Mouse (Mus musculus): ENCODE measurements at regions not wholly inside any gene's neighbourhood (a gene's known extent, or its start where the extent isn't known, plus 50 kb on each side); places are given as distances from the start of the nearest gene placed in this dataset.

- WGBS, result 45% methylated on average over 6 of the region's 6 CpGs
These were observed 622.5 kb downstream of the Tmem182 start for GRCm38 (mm10) chr1:41427853-41428252.

DNA sequence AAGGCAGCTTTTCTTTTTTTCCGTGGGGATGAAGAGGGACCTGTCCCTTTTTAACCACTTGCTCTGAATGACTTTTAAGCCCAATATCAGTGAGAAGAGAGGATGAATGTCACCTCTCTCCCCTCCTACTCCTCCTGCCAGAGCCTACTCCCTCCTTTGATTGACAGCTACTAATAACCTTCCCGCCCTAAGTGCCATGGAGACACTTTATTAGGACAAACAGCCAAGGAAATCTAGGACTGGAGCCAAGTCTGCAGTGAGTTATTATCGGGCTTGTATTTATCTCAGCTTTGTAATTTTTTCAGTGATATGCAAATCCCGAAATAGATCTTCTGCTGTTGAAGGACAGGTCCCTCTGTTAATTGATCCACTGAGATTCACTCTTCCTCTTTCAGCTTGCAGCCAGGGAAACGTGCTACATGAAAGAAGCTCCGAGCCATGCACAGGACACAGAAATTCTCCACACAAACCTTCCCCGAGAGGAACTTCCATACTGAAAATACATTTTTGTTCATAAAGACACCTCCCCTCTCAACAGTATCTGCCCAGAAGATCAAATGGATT lies 625.8 kb downstream of the Tmem182 start:
- Histone ChIP-seq H3K4me1 (ENCODE audit: insufficient read depth, low read length) (0 out of 2 replicates have a peak, but pooled peaks cover 3% of the 10 kb centered on the region), H3K36me3 (ENCODE audit: insufficient read depth, low read length) (no peaks in the 10 kb centered on the region), H3K27me3 (ENCODE audit: insufficient read depth, low read length) (no peaks in the 10 kb centered on the region), H3K4me2 (replicated peaks; ENCODE audit: low read depth, low read length) (no peak overlapping the region), H3K4me3 (ENCODE audit: low read length) (no peak overlapping the region), H3K9ac (replicated peaks; ENCODE audit: low read length) (no peak overlapping the region), H3K27ac (ENCODE audit: low read length) (no peak overlapping the region), H3K9me3 (ENCODE audit: low read length) (no peaks in the 10 kb centered on the region)
- no peak for ATAC-seq (ENCODE audit: low FRiP score, low TSS enrichment)
- WGBS, result 39% methylated on average over 7 of the region's 7 CpGs

More at GRCm38 (mm10) chr1:41427853-41428252, 622.5 kb downstream of the Tmem182 start:
- H3K4me1 ChIP-seq (ENCODE audit: insufficient read depth, low read length), result 0 out of 2 replicates have a peak, but pooled peaks cover 3% of the 10 kb centered on the region
- no peak overlapping the region for H3K9ac ChIP-seq (replicated peaks; ENCODE audit: low read length)
- H3K9me3 ChIP-seq (ENCODE audit: low read length), result no peaks in the 10 kb centered on the region
- H3K27me3 ChIP-seq (ENCODE audit: insufficient read depth, low read length), result no peaks in the 10 kb centered on the region
- H3K4me2 ChIP-seq (replicated peaks; ENCODE audit: low read depth, low read length), result no peak overlapping the region
- no peaks in the 10 kb centered on the region for H3K36me3 ChIP-seq (ENCODE audit: insufficient read depth, low read length)
- no peak overlapping the region for H3K4me3 ChIP-seq (ENCODE audit: low read length)
- no peak for ATAC-seq (ENCODE audit: low FRiP score, low TSS enrichment)
- H3K27ac ChIP-seq (ENCODE audit: low read length), result no peak overlapping the region

DNA sequence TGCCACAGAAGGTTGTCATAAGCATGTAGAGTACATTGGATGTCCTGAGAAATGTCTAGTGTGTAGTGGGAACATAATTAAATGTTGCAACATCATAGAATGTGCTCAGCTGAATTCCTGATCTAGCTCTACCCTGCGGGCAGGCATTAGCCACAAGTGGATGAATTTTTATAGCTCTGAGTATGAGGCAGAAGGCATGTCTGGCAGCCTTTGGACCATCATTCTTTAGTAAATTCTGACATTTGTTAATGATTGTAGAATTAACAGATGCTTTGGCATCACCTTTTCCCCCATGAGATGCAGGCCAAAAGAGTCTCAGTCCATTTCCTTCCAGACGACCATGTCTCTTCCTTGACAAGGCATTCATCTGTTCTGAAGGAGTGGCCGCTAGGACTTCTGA lies 630.0 kb downstream of the Tmem182 start:
- Histone ChIP-seq H3K36me3 (ENCODE audit: insufficient read depth, low read length) (no peaks in the 10 kb centered on the region), H3K4me2 (replicated peaks; ENCODE audit: low read depth, low read length) (no peak overlapping the region), H3K4me1 (ENCODE audit: insufficient read depth, low read length) (0 out of 2 replicates have a peak, but pooled peaks cover 3% of the 10 kb centered on the region), H3K9me3 (ENCODE audit: low read length) (no peaks in the 10 kb centered on the region), H3K27me3 (ENCODE audit: insufficient read depth, low read length) (no peaks in the 10 kb centered on the region), H3K9ac (replicated peaks; ENCODE audit: low read length) (no peak overlapping the region), H3K4me3 (ENCODE audit: low read length) (no peak overlapping the region), H3K27ac (ENCODE audit: low read length) (no peak overlapping the region)
- no peak for ATAC-seq (ENCODE audit: low FRiP score, low TSS enrichment)
- 86% methylated on average over 3 of the region's 3 CpGs for WGBS

DNA sequence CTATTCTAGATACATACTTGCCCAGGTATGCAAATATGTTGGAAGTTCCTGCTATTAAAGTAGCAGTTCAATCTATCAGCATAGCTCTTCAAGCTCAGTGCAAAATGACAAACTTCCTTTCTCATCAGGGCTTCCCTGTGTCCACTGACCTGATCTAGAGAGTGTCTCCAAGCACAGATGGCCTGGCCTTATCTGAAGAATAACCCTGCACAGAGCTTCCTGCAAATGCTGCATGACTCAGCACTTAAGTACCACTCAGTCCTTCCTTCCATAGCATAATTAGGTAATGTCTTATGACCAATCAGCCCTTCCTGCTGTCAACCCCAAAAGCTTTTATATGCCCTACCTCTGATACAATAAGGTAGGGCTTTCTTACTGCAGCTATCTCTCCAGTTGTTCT lies 644.6 kb downstream of the Tmem182 start:
- Histone ChIP-seq H3K36me3 (ENCODE audit: insufficient read depth, low read length) (no peaks in the 10 kb centered on the region), H3K9ac (replicated peaks; ENCODE audit: low read length) (no peak overlapping the region), H3K4me2 (replicated peaks; ENCODE audit: low read depth, low read length) (no peak overlapping the region), H3K4me1 (ENCODE audit: insufficient read depth, low read length) (no peaks in the 10 kb centered on the region), H3K9me3 (ENCODE audit: low read length) (no peaks in the 10 kb centered on the region), H3K27me3 (ENCODE audit: insufficient read depth, low read length) (no peaks in the 10 kb centered on the region), H3K4me3 (ENCODE audit: low read length) (no peak overlapping the region), H3K27ac (ENCODE audit: low read length) (no peak overlapping the region)
- ATAC-seq (ENCODE audit: low FRiP score, low TSS enrichment), result no peak
